In genomic region chr7:70822310-70822821, GRCm38 (mm10) we compare ENCODE assay signal across 8 mouse cellular contexts.
DNase-seq lines count a peak whose midpoint lies in the region; ATAC-seq and TF ChIP-seq lines count a peak whose summit lies in the region.

No protein-coding gene starts in this region.

- no peak for ATAC-seq in liver, embryonic 11.5 days (replicated peaks; ENCODE audit: low FRiP score)
- peak; percentile 79 for ATAC-seq in limb, embryonic 14.5 days (ENCODE audit: low FRiP score, low read depth)
- ATAC-seq in megakaryocyte, adult 5-6 weeks (ENCODE audit: poor library complexity, severe bottlenecking), result no peak

- H3K4me3 ChIP-seq in liver, embryonic 11.5 days (ENCODE audit: low read depth, low read length), result no peak overlapping the region
- peak overlapping the region; percentile 38 for H3K4me3 ChIP-seq in cerebellum, adult 2 months (replicated peaks; ENCODE audit: insufficient read depth, low read depth, low read length)
- H3K4me3 ChIP-seq in limb, embryonic 14.5 days (replicated peaks; ENCODE audit: low read length), result peak overlapping the region; percentile 12

- no peak overlapping the region for H3K4me2 ChIP-seq in liver, embryonic 11.5 days
- peak overlapping the region; percentile 46 for H3K4me2 ChIP-seq in limb, embryonic 14.5 days (replicated peaks; ENCODE audit: low read depth, low read length, severe bottlenecking)

- H3K27ac ChIP-seq in liver, embryonic 11.5 days (ENCODE audit: low read depth, low read length), result no peak overlapping the region
- H3K27ac ChIP-seq in cerebellum, adult 2 months (ENCODE audit: insufficient read depth, low read length), result no peak overlapping the region
- peak overlapping the region; percentile 58; the same call in 1 of the 2 replicates for H3K27ac ChIP-seq in limb, embryonic 14.5 days (replicated peaks; ENCODE audit: low read depth, low read length)

- DNase-seq in liver, result peak; percentile 10
- no peak for DNase-seq in liver, embryonic 11.5 days (ENCODE audit: low spot score)
- DNase-seq in cerebellum, adult 2 months, result peak; percentile 58
- peak; percentile 37 for DNase-seq in gastrocnemius, postnatal 25 days
- DNase-seq in kidney, adult 11 months, result peak; percentile 77
- DNase-seq in limb, embryonic 14.5 days (ENCODE audit: low spot score), result peak; percentile 85
- peak; percentile 4 for DNase-seq in retina, postnatal 7 days (ENCODE audit: low read depth, low spot score)

- no peak overlapping the region for H3K9ac ChIP-seq in liver, embryonic 11.5 days (ENCODE audit: low read depth, low read length)
- no peak overlapping the region for H3K9ac ChIP-seq in limb, embryonic 14.5 days (ENCODE audit: low read depth, low read length, severe bottlenecking)

- no peaks in the 10 kb centered on the region for H3K27me3 ChIP-seq in liver, embryonic 11.5 days (replicated peaks; ENCODE audit: control insufficient read depth, insufficient read depth, low read length)
- no peaks in the 10 kb centered on the region for H3K27me3 ChIP-seq in cerebellum, adult 2 months (ENCODE audit: control insufficient read depth, insufficient read depth, low read length)
- H3K27me3 ChIP-seq in limb, embryonic 14.5 days (ENCODE audit: control insufficient read depth, insufficient read depth, low read length), result no peaks in the 10 kb centered on the region

- no peaks in the 10 kb centered on the region for H3K9me3 ChIP-seq in liver, embryonic 11.5 days (ENCODE audit: control insufficient read depth, low read length)
- no peaks in the 10 kb centered on the region for H3K9me3 ChIP-seq in limb, embryonic 14.5 days (ENCODE audit: control insufficient read depth, low read length)

- WGBS in liver, embryonic 11.5 days, result 80% methylated on average over 9 of the region's 9 CpGs
- WGBS in cerebellum, adult 2 months, result 12% methylated on average over 9 of the region's 9 CpGs
- 14% methylated on average over 9 of the region's 9 CpGs for WGBS in limb, embryonic 14.5 days

- no peak for TF ChIP-seq POLR2A in cerebellum, adult 2 months (IDR thresholded peaks at IDR 0.05; ENCODE audit: borderline replicate concordance, insufficient read depth, low read length)
- TF ChIP-seq POLR2A in limb, embryonic 14.5 days (IDR thresholded peaks at IDR 0.05; ENCODE audit: borderline replicate concordance, extremely low read depth, insufficient read depth, insufficient read length), result no peak

- no peaks in the 10 kb centered on the region; the same call in 1 of the 2 replicates for H3K4me1 ChIP-seq in liver, embryonic 11.5 days (replicated peaks; ENCODE audit: control insufficient read depth, insufficient read depth, low read length)
- H3K4me1 ChIP-seq in cerebellum, adult 2 months (ENCODE audit: control insufficient read depth, insufficient read depth, low read length), result no peaks in the 10 kb centered on the region
- peaks cover 14% of the 10 kb centered on the region for H3K4me1 ChIP-seq in limb, embryonic 14.5 days (ENCODE audit: control insufficient read depth, insufficient read depth, low read length)

- no peak for TF ChIP-seq CTCF in cerebellum, adult 2 months (IDR thresholded peaks at IDR 0.05; ENCODE audit: borderline replicate concordance, insufficient read depth, low read depth, low read length)

- no peaks in the 10 kb centered on the region for H3K36me3 ChIP-seq in liver, embryonic 11.5 days (ENCODE audit: control insufficient read depth, insufficient read depth, low read length)
- H3K36me3 ChIP-seq in limb, embryonic 14.5 days (ENCODE audit: control insufficient read depth, insufficient read depth, low read length), result no peaks in the 10 kb centered on the region
